Mouse (Mus musculus) thymus, adult 2 months (tissue): ENCODE measurements around the gene Wbp1l.

Source experiments
- CTCF ChIP-seq: fragments of 200-500 bp; IDR thresholded peaks from 2 replicates; pipeline ENCODE4 v1.5.1; 2012; ENCODE audit warnings: mild to moderate bottlenecking, control low read depth, low read length, moderate library complexity, borderline replicate concordance; ENCODE audit not compliant: control insufficient read depth, poor library complexity, insufficient read depth; ENCODE audit errors: extremely low read depth
- POLR2A ChIP-seq: fragments of 200-500 bp; IDR thresholded peaks from 2 replicates; pipeline ENCODE4 v1.6.1; 2012; ENCODE audit warnings: mild to moderate bottlenecking, low read length, control low read depth, moderate library complexity; ENCODE audit not compliant: control insufficient read depth, poor library complexity, insufficient read depth; ENCODE audit errors: extremely low read depth

DNA sequence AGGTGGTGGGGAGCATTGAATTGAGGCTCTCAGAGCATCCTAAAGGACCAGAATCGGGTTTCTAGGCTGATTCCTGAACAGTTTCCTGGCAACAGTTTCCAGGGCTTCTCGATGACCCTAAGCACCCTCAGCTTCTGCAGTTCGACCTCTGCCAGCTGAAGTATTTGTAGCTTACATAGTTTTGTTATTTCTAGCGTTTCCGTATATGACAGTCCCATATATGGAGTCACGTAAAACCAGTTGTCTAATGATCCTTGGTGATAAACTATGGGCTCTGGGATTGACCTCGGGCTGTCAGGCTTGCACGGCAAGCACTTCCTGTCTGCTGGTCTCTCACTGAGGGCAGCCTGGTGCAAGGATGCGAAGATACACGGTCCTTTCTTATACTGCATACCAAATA is 26.6 kb downstream of the Wbp1l start:
- TF ChIP-seq CTCF (no peak), POLR2A (no peak)
